Mouse (Mus musculus): ENCODE results near the gene C1s1.
"Not testable (repeated sequence)": the region's sequence is repeated elsewhere in the genome, so short reads cannot be mapped to it uniquely, and the experiment has no call there.

Gene C1s1

DNA sequence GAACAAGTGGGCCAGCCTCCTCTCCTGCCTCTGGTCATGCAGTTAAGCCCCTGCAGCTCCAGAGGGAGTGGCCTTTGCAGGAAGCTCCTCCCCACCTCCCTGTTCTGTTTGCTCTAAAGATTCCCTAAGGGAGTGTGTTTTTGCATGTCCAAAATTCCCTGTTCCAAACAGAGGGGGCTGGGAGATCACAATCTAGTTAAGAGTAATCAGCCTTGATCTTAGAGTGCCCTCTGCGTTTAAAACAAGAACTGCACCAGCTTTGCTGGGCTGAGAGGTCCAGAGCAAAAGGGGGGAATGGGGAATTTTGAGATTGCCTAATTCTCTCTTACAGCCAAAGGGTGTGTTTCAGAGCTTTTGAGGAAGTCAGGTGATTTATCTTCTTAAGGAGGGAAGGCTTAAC lies at the start of gene C1s1:
Gene C1s1 (minus strand): TSS at position 76 of the 400 bp plus-strand sequence.
- DNase-seq = peak; percentile 86

DNA sequence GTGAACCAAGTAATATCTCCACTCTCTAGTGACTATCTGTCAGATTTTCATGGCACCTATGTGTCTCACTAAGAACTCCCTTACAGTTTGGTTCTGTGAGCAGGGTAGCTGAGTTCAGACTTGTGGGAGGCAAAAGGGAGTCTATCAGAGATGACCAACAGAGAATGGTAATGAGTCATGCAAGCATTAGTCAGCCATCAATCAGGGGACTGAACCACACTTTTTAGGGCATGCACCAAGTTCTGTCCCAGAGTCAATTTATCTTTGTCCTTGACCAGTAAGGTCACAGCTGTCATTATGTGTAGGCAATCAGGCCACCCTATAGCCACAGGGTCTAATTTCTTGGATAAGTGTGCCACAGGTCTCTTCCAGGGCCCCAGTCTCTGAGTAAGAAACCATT lies 46.6 kb upstream of the C1s1 start:
- DNase-seq = no peak

DNA sequence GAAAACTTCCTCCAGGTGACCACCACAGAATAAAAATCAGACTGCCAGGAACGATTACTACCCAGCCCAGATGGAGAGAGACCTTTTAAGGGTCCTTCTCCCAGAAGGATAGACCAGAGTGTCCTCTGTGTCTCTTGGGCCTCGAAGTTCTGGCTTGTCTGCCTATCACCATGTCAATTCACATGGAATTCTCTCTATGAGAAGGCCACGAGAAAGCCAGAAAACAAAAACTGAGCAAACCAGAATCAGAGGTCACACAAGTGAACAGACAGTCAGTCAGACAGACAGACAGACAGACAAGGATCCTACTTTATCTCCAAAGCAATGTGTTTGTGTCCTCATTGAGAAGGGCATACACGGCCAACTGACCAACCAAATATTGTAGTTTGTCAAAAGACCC lies 44.1 kb upstream of the C1s1 start:
- DNase-seq = no peak

DNA sequence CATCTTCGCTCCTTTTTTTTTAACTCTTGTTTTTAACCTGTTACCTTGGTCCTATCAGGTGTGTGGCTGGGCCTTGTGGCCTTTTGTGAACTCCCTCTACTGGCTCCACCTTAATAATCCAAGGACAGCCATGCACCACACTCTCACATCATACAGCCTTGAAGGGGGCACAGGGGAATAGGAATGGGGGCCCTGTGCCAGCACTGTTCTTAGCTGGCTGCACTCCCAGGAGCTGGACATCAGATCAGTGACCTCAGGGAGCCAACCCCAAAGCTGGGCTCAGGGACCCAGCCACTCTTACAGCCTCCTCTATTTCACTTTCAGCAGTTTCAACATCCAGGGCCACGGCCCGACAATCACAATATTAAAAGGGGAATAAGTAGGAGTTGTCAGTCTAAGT lies 43.6 kb upstream of the C1s1 start:
- no peak for DNase-seq

DNA sequence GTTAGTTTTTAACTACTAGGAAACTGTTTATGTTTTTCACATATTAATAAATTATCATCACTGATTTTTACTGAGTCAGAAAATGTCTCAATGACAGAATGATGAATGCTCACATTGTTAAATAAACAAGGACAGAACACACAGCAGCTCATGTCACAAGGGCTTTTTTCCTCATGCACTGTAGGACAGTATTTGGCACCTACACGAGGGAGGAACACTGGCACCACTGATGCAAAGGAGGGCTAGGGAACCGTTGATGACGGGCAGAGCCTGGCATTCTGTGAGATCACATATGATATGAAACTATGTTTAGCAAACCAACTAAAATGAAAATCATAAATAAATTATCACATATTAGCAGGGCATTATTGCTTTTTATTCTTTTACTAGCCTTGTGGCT lies 42.8 kb upstream of the C1s1 start:
- no peak for DNase-seq

DNA sequence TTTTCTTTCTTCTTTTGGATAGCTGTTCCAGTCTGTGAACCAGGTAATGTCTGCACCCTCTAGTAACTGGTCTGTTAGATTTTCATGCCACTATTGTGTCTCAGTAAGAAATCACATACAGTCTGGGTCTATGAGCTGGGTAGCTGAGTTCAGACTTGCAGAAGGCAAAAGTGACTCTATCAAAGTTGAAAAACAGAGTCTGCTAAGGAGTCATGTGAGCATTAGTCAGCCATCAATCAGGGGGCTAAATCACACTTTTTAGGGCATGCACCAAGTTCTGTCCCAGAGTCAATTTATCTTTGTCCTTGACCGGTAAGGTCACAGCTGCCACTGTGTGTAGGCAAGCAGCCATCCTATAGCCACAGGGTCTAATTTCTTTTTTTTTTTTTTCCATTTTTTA lies 40.1 kb upstream of the C1s1 start:
- DNase-seq = no peak

DNA sequence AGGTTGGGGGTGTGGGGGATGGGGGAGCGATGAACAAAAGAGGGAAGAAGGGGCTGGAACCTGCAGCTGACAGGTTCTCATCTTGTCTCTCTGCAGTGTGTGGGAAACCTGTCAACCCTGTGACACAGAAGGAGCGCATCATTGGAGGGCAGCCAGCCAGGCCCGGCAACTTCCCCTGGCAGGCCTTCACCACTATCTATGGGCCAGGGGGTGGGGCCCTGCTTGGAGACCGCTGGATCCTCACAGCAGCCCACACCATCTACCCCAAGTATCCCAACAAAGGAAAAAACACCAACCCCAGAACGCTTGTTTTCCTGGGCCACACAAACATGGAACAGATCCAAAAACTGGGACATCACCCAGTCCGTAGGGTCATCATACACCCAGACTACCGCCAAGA lies 38.0 kb upstream of the C1s1 start:
- not testable (repeated sequence) for DNase-seq

DNA sequence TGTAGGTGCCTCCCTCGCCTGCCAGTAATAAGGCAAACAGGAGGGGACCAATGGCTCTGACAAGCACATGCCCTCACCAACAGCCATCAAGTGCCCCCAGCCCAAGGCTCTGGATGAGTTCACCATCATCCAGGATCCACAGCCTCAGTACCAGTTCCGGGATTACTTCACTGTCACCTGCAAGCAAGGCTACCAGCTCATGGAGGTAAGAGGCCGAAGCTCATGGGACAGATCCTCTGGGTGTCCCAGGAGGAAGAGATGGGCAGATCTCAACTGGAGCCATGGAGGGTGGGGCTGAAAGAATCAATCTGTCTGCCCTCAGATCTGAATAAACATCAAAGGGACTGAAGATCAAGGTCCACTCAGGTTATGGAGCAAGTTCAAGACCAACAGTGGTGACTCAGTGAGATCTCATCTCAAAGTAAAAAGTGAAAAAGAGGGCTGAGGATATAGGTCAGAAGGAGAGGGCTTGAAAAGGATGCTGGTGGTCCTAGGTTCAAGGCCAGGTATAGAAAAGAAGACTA lies 33.1 kb upstream of the C1s1 start:
- DNase-seq = not testable (repeated sequence)

DNA sequence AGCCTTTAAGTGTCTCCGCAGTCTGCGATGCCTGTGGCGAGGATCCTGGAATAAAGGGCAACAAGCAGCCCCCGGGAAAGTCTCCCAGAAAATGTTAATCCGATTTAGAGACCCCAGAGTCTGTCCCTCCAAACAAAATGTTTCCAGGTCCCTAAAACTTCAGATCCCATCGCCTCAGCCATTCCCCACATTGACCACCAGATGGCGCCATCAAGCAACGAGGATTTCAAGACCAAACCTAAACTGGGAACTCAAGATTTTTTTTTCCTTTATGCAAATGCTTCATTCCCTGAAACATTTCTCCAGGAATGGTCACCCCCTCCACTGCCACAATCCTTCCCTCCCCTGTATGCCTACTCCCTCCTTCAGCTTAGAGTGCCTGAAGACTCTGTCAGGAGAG lies 27.9 kb upstream of the C1s1 start, which contains the start of gene C1rb:
Gene C1rb (plus strand): TSS at position 269 of the 400 bp plus-strand sequence.
- peak; percentile 80 for DNase-seq

DNA sequence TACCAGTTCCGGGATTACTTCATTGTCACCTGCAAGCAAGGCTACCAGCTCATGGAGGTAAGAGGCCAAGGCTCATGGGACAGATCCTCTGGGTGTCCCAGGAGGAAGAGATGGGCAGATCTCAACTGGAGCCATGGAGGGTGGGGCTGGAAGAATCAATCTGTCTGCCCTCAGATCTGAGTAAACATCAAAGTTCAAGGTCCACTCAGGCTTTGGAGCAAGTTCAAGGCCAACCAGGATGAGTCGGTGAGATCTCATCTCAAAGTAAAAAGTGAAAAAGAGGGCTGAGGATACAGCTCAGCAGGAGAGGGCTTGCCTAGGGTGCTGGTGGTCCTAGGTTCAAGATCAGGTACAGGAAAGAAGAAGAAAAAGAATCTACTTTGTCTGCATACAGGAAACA lies 19.5 kb upstream of the C1s1 start:
- not testable (repeated sequence) for DNase-seq

DNA sequence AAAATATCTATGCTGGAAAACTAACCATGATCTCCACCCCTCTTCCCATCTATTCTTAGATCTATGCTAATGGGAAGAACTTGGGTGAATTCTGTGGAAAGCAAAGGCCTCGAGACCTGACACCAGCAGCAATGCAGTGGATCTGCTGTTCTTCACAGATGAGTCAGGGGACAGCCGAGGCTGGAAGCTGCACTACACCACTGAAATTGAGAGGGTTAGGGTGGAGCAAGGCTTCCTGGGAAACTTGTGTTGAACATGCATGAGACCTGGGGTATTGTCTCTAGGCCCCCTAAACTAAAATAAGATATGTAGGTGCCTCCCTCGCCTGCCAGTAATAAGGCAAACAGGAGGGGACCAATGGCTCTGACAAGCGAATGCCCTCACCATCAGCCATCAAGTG lies 19.0 kb upstream of the C1s1 start:
- not testable (repeated sequence) for DNase-seq

DNA sequence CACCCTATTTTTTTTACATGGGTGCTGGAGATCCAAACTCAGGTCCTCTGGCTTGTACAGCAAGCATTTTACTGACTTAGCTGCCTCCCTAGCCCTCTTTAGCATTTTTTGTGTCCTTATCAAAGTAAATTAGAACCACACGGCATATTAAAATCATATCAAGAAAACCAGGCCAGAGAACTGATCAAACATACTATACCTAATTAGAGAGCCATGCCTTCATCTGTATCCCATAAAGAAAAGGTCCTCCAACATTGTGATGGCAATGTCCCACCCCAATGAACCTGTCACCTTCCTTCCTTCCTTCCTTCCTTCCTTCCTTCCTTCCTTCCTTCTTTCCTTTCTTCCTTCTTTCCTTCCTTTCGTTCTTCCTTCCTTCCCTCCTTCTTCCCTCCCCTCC lies 13.8 kb upstream of the C1s1 start:
- not testable (repeated sequence) for DNase-seq

DNA sequence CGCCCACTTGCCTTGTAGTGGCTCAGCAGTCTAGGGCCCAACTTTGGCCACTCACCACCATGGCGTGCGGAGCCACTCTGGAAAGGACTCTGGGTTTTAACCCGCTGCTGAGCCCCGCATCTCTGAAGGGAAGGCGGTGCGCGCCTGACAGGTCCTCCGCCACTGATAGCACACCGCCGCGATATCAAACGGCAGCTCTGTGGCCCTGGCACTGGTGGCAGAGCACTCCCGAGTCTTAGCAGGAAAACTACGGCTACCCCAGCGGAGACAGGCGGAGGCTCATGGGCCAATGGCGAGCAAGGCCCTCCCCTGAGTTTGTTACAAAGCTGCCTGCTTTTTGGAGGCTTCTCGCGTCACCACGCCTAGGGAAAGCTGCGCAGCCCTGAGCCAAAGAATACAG lies 10.6 kb upstream of the C1s1 start:
- DNase-seq = peak; percentile 10

DNA sequence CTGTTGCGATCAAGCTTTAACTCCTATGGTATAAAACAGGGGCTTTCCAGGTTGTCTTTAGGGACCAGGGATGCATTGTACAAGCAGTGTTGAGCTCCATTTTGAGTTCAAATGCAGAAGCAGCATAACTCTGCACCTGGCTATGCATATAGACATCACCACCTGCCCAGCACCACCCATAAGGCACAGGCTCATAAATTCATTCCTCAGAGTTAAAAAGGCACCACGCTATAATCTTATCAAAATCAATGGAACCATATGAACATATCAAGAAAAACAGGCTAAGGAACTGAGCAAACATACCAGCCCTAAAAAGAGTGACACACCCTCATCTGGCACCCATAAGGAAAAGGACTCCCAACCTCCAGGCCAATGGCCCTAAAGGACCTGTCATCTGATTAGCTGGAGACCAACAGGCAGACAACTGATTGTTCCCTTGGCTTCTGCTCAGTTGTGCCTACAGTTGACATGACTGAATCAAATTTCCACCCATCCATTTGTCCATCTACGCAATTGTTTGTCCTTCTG lies 6.9 kb upstream of the C1s1 start:
- DNase-seq = no peak

DNA sequence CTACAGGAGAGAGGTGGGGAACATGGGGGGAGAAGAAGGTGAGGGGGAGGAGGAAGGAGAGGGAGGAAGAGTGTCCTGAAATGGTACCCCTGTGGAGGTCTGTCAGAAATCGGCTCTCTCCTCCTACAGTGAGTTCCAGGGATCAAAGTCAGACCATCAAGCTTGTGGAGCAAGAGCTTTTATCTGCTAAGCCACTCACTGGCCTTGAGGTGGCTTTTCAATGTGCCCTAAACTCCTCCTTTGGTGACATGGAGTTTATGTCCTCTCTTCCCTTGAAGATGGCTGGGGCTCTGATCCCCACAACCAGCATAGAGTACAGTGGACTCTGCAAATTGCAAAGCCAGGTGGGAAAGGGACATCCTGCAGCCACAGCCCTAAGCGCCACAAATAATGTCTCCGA lies 5.8 kb upstream of the C1s1 start:
- DNase-seq = not testable (repeated sequence)

DNA sequence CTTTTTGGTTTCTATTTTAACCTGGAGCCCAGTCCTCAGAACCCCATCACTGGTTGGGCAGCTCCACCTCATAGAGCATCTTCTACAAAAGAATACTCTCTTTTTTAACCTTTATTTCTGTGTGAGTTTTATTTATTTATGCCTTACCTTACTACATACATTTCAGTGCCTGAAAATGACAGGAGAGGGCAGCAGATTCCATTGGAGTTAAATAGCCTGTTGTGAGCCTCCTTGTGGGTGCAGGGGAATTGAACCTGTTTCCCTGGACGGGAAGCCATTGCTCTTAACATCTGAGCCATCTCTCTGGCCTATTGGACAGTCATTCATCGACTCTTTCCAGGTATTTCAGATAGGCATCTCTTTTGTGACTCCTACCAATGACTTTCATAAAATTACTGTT lies 3.3 kb upstream of the C1s1 start:
- no peak for DNase-seq

DNA sequence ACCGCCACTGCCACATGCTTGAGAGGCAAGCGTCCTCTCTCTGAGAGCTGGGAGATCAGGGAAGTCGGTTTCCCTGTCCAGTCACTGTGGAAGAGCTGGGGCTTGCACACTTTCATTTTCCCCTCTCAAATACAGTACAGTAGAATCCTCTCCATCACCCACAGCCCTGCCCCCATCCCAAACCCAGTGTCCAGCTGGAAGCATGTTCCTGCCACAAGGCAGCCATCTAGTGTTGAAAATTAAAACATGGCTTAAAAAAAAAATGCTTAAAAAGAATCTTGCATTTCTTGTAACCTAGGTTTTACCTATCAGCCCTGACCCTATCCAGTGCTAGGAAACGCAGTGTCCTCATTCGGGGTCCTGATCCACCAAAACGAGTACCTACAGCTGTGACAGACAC lies 2.3 kb upstream of the C1s1 start:
- DNase-seq = peak; percentile 15

DNA sequence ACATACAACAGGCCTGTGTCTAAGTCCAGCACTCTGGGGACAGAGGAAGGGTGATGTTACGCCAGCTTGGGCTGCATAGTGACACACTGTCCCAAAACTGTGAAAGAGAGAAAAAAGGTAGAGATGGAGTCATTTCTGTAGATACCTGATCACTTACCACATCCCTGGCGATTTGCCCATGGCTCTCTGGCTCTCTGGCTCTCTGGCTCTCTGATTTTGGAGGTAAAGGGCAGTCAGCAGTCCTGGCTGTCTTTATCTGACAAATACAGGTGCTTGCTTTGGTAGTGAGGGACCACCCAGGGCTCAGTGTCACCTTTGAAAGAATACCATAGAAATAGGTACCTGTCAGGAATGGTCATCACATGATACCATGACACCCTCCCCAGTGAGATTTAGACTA lies 983 bp downstream of the C1s1 start:
- DNase-seq = not testable (repeated sequence)

DNA sequence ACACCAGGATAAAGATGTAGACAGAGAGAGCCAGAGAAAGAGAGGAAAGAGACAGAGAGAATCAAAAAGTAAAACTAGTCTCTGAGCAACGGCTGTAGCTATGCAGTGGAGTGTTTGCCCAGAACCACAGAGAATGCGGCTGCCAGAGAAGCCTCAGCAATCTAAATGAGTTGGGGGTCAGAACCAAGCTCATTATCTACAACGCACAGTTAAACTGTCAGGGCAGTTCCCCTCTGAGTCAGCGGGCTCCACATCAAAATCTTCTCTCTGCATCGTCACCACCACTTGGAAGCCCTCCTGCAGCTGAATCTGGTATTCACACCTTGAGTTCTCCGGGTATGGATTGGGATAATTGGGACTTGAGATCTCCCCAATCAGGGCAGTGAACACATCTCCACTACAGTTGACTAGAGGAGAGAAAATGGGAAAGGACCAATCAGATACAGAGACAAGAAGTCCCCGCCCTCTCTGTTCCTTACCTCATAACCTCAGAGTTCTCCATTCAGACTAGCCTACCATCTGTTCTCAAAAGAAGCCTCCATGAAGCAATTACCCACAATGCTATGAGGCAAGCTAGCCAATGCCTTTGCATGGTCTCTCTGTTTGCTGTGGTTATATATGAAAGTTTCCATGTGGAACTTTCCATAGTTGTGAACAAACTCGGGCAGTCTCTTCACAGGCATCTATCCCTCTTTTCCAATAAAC lies 5.9 kb downstream of the C1s1 start:
- DNase-seq = not testable (repeated sequence)

DNA sequence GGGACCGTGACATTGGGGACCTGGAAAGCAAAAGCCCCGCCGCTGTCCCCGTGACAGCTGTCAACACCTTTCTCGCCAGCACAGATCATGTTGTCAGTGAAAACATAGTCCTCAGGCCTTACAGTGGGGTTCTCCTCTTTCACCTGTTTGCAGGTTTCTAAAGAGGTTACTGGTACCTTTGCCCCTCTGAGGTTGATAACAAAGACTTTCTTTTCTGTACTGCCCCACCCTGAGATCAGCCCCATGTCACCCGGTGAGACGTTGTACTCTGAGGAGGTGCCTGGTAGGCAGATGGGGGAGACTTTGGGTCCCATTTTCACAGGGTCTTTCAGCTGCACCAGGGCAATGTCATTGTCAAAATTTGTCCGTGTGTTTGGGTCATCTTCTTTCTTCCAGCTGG lies 11.1 kb downstream of the C1s1 start:
- DNase-seq = no peak

DNA sequence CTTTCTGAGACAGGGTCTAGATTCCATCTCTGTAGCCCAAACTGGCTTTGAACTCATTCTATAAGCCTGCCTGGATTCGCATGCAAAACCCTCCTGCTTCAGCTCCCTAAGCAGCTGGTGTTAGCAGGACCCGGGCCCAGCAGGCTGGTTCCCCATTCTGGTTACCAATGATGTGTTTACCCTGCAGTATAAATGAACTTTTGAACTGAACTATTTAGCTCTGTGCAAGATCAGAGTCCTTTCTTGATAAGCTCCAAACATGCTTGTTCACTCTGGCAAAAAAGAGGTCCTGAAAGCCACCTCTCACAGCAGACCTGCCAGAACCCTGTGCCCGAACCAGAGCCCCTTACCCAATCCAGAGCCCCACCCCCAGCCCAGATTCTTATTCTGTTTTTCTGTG lies 14.3 kb downstream of the C1s1 start:
- DNase-seq = no peak

DNA sequence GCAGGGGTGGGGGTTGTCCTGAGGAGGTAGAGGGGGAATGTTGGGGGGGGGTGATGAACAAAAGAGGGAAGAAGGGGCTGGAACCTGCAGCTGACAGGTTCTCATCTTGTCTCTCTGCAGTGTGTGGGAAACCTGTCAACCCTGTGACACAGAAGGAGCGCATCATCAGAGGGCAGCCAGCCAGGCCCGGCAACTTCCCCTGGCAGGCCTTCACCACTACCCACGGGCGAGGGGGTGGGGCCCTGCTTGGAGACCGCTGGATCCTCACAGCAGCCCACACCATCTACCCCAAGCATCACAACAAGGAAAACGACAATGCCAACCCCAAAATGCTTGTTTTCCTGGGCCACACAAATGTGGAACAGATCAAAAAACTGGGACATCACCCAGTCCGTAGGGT lies 20.1 kb downstream of the C1s1 start:
- not testable (repeated sequence) for DNase-seq

DNA sequence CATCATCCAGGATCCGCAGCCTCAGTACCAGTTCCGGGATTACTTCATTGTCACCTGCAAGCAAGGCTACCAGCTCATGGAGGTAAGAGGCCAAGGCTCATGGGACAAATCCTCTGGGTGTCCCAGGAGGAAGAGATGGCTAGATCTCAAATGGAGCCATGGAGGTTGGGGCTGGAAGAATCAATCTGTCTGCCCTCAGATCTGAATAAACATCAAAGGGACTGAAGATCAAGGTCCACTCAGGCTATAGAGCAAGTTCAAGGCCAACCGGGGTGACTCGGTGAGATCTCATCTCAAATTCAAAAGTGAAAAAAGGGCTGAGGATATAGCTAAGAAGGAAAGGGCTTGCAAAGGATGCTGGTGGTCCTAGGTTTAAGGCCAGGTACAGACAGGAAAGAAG lies 24.4 kb downstream of the C1s1 start:
- not testable (repeated sequence) for DNase-seq

DNA sequence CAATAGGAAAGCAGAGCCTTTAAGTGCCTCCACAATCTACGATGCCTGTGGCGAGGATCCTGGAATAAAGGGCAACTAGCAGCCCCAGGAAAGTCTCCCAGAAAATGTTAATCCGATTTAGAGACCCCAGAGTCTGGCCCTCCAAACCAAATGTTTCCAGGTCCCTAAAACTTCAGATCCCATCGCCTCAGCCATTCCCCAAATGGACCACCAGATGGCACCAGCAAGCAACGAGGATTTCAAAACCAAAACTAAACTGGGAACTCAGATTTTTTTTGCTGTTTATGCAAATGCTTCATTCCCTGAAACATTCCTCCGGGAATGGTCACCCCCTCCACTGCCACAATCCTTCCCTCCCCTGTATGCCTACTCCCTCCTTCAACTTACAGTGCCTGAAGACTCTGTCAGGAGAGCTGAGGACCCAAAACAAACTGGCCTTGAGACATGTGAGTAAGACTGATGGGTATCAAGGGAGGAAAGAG lies 29.8 kb downstream of the C1s1 start, which contains the start of gene C1ra:
Gene C1ra (plus strand): TSS at position 51 of the 482 bp plus-strand sequence.
- peak; percentile 84 for DNase-seq
